Mouse (Mus musculus) small intestine, adult 2 months (tissue): ENCODE data around the gene Phldb2. TPM values are rescaled to one million over a fixed set of nuclear protein-coding genes. Genes with fewer than 3 reads are reported as not detected.

Source experiments
- H3K27ac ChIP-seq: fragments of 200-500 bp; 2 replicates; pipeline ENCODE4 v1.5.1; 2012; ENCODE audit warnings: low read depth, low read length, control low read depth, inconsistent platforms; ENCODE audit not compliant: insufficient read depth
- H3K27me3 ChIP-seq: fragments of 200-500 bp; 2 replicates; pipeline ENCODE4 v1.6.1; 2012; ENCODE audit warnings: mild to moderate bottlenecking, moderate library complexity, low read length, inconsistent platforms; ENCODE audit not compliant: control insufficient read depth, insufficient read depth
- H3K36me3 ChIP-seq: fragments of 200-500 bp; 2 replicates; pipeline ENCODE4 v1.6.1; 2012; ENCODE audit warnings: mild to moderate bottlenecking, low read length, control low read depth, inconsistent platforms; ENCODE audit not compliant: control insufficient read depth, insufficient read depth
- H3K4me1 ChIP-seq: fragments of 200-500 bp; 2 replicates; pipeline ENCODE4 v1.6.1; 2012; ENCODE audit warnings: low read length, inconsistent platforms, mixed read lengths; ENCODE audit not compliant: control insufficient read depth, insufficient read depth, insufficient read length
- H3K4me3 ChIP-seq: fragments of 200-500 bp; 2 replicates; pipeline ENCODE4 v1.5.1; 2012; ENCODE audit warnings: low read depth, mild to moderate bottlenecking, control low read depth, inconsistent platforms, low read length, moderate library complexity
- CTCF ChIP-seq: fragments of 200-500 bp; IDR thresholded peaks from 2 replicates; pipeline ENCODE4 v1.5.1; 2012; ENCODE audit warnings: low read depth, mild to moderate bottlenecking, control low read depth, inconsistent platforms, low read length, moderate library complexity, mixed read lengths; ENCODE audit not compliant: insufficient replicate concordance, insufficient read length; ENCODE audit errors: extremely low read depth
- POLR2A ChIP-seq: fragments of 200-500 bp; IDR thresholded peaks from 2 replicates; pipeline ENCODE4 v1.6.1; 2012; ENCODE audit warnings: low read depth, mild to moderate bottlenecking, control low read depth, inconsistent platforms, low read length, moderate library complexity
- WGBS: fragments of 180-500 bp; shearing (Covaris S2); methylation state at CpG from one replicate; pipeline ENCODE4 v1.1.7; 2018; 5-methylcytosine and 5-hydroxymethylcytosine counted together
- polyA plus RNA-seq: library from polyadenylated mRNA; depleted of rRNA; stranded (reverse); fragments of >200 nt; gene quantifications from 2 replicates; pipeline ENCODE4 v1.2.3, GENCODE M21; 2012

The Phldb2 gene
- polyA plus RNA-seq, 1 experiment = 3.7 TPM

DNA sequence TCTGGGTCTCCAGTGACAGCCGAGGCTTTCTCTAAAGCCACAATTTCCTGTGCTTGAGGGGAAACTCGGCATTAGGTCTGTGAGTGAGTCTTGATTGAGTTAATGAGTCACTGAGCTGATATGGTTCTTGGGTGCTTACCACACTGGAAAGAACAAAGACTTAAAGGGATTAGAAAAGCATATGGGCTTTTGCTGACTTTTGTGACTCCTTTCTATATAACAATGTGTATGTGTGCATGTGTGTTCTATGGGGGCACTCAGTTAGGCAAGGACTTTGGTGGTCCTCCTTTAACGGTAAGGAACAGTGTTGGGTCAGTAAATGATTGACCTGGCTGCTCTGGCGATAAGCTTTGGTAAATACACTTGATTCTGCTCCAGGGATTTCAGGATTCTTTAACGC, 897 bp downstream of the Phldb2 start:
- Histone ChIP-seq H3K4me3 (no peak overlapping the region), H3K4me1 (no peaks in the 10 kb centered on the region; the same call in 1 of the 2 replicates), H3K27ac (no peak overlapping the region), H3K36me3 (no peaks in the 10 kb centered on the region), H3K27me3 (no peaks in the 10 kb centered on the region)
- TF ChIP-seq POLR2A = no peak
- no peak for TF ChIP-seq CTCF
- WGBS = 16% methylated on average over 5 of the region's 5 CpGs

- Histone ChIP-seq H3K36me3 (no peaks in the 10 kb centered on the region), H3K4me3 (no peak overlapping the region), H3K27ac (no peak overlapping the region), H3K4me1 (no peaks in the 10 kb centered on the region; the same call in 1 of the 2 replicates), H3K27me3 (no peaks in the 10 kb centered on the region)
- WGBS = 26% methylated on average over 2 of the region's 2 CpGs
- TF ChIP-seq CTCF = no peak
- no peak for TF ChIP-seq POLR2A
These were observed 1.4 kb downstream of the Phldb2 start for GRCm38 (mm10) chr16:45952035-45952434.

DNA sequence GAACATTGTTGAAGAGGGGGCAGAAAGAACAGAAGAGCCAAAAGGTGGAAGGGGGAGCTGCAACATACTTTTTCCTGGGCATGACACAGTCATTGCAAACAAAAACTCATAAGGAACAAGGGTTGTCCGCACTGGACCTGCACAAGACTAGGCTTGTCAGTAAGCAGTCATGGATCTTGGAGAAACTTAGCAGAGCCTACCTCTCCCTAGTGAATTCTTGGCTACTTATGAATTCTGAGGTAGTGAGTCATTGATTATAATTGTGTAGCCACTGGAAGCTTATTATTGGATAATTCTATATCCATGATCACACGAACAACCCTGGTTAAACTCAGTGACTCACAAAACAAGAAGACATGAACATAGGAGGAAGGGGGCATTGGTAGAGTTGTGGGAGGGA, 7.1 kb downstream of the Phldb2 start:
- Histone ChIP-seq H3K36me3 (no peaks in the 10 kb centered on the region), H3K4me1 (peaks cover 7% of the 10 kb centered on the region; the same call in 1 of the 2 replicates), H3K27ac (no peak overlapping the region), H3K4me3 (no peak overlapping the region), H3K27me3 (no peaks in the 10 kb centered on the region)
- TF ChIP-seq CTCF (no peak), POLR2A (no peak)
- 78% methylated on average over 2 of the region's 2 CpGs for WGBS

GRCm38 (mm10) chr16:45945649-45946048, 7.7 kb downstream of the Phldb2 start:
- no peaks in the 10 kb centered on the region for H3K36me3 ChIP-seq
- WGBS = 72% methylated on average over 5 of the region's 5 CpGs
- peak overlapping the region; percentile 5; the same call in 1 of the 2 replicates for H3K27ac ChIP-seq
- no peak for TF ChIP-seq POLR2A
- no peak overlapping the region for H3K4me3 ChIP-seq
- peaks cover 7% of the 10 kb centered on the region; the same call in 1 of the 2 replicates for H3K4me1 ChIP-seq
- H3K27me3 ChIP-seq = no peaks in the 10 kb centered on the region

GRCm38 (mm10) chr16:45945174-45945631, 8.2 kb downstream of the Phldb2 start:
- TF ChIP-seq POLR2A (no peak), CTCF (no peak)
- Histone ChIP-seq H3K27me3 (no peaks in the 10 kb centered on the region), H3K4me3 (peak overlapping the region; percentile 40), H3K36me3 (no peaks in the 10 kb centered on the region), H3K4me1 (peaks cover 7% of the 10 kb centered on the region; the same call in 1 of the 2 replicates), H3K27ac (peak overlapping the region; percentile 36)
- 20% methylated on average over 11 of the region's 11 CpGs for WGBS

DNA sequence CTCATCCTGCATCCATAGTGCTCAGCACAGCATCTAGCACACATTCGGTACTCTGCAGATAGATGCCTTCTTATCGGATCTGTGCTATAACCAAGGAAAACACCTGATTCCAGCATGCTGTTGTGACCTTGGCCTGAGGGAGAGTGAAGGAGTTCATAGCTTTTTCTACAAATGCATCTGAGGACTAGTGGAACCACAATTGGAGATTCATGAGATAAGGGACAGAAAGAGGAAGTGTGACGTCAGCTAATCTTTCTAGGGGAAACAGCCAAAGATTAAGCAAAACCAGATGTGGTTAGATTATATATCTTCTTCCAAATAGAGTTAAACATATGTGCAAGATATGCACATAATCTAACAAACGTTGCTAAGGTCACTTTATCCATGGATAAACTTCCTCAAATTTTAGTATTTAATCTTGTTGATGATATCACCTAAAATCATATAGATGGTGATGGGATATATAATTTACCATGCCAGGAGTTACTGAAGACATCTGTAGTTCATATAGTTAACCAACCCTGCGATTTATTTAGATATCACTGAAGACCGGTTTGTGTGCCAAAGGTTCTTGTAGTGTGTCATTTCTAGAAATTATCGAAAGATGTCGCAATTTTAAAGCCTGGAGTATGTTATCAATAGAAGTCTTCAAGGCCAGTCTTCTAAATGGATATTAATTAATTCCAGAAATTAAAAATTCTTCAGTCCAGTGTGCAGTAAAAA, 11.1 kb downstream of the Phldb2 start:
- TF ChIP-seq CTCF (no peak), POLR2A (no peak)
- Histone ChIP-seq H3K4me3 (no peak overlapping the region), H3K27me3 (no peaks in the 10 kb centered on the region), H3K36me3 (no peaks in the 10 kb centered on the region), H3K4me1 (peaks cover 7% of the 10 kb centered on the region; the same call in 1 of the 2 replicates), H3K27ac (no peak overlapping the region)
- 69% methylated on average over 8 of the region's 8 CpGs for WGBS

GRCm38 (mm10) chr16:45940701-45941100, 12.7 kb downstream of the Phldb2 start:
- TF ChIP-seq POLR2A (no peak), CTCF (no peak)
- WGBS = 92% methylated on average over 2 of the region's 2 CpGs
- Histone ChIP-seq H3K27ac (no peak overlapping the region), H3K4me1 (peaks cover 7% of the 10 kb centered on the region; the same call in 1 of the 2 replicates), H3K36me3 (no peaks in the 10 kb centered on the region), H3K27me3 (no peaks in the 10 kb centered on the region), H3K4me3 (no peak overlapping the region)
